Mouse (Mus musculus): ENCODE measurements around the gene Ms4a4d. TPM values are rescaled to one million over a fixed set of nuclear protein-coding genes. Genes with fewer than 3 reads are reported as not detected.
"Not testable (repeated sequence)": the region's sequence is repeated elsewhere in the genome, so short reads cannot be mapped to it uniquely, and the experiment has no call there.

Gene Ms4a4d
- 0.39 and 0.72 TPM in 2 replicates for polyA plus RNA-seq (2016; fragmentation: Nextera tagmentation; extraction: Ambion mirVana)

- no peaks in the 10 kb centered on the region for H3K36me3 ChIP-seq
- peak within 1 kb of the TSS; percentile 2; the same call in 1 of the 2 replicates for H3K27ac ChIP-seq
- peaks cover 8% of the 10 kb centered on the region for H3K4me1 ChIP-seq (replicated peaks)
- no peak within 1 kb of the TSS for H3K4me3 ChIP-seq
- 13% methylated on average over 7 of the region's 7 CpGs for WGBS
- H3K27me3 ChIP-seq (ENCODE audit: insufficient read depth, poor library complexity, severe bottlenecking) = no peaks in the 10 kb centered on the region
- DNase-seq (ENCODE audit: low spot score) = peak; percentile 2
- H3K9me3 ChIP-seq = no peaks in the 10 kb centered on the region
Observed at GRCm38 (mm10) chr19:11536593-11536992, at the start of gene Ms4a4d. Ms4a4d (plus strand) TSS chr19:11536801.

GRCm38 (mm10) chr19:11491406-11492189 is 45.0 kb upstream of the Ms4a4d start:
- no peaks in the 10 kb centered on the region for H3K4me1 ChIP-seq (replicated peaks)
- H3K36me3 ChIP-seq = no peaks in the 10 kb centered on the region
- no peak overlapping the region for H3K27ac ChIP-seq
- H3K27me3 ChIP-seq (ENCODE audit: insufficient read depth, poor library complexity, severe bottlenecking) = no peaks in the 10 kb centered on the region
- H3K9me3 ChIP-seq = no peaks in the 10 kb centered on the region
- DNase-seq (ENCODE audit: low spot score) = no peak
- H3K4me3 ChIP-seq = no peak overlapping the region
- WGBS = 78% methylated on average over 4 of the region's 4 CpGs

- 79% methylated on average over 1 of the region's 1 CpGs for WGBS
- Histone ChIP-seq H3K9me3 (no peaks in the 10 kb centered on the region), H3K27ac (no peak overlapping the region), H3K4me3 (no peak overlapping the region), H3K27me3 (ENCODE audit: insufficient read depth, poor library complexity, severe bottlenecking) (no peaks in the 10 kb centered on the region), H3K36me3 (no peaks in the 10 kb centered on the region), H3K4me1 (replicated peaks) (no peaks in the 10 kb centered on the region)
- no peak for DNase-seq (ENCODE audit: low spot score)
Observed at GRCm38 (mm10) chr19:11492671-11493070, 43.9 kb upstream of the Ms4a4d start.

- no peak overlapping the region for H3K27ac ChIP-seq
- no peaks in the 10 kb centered on the region for H3K9me3 ChIP-seq
- H3K36me3 ChIP-seq = no peaks in the 10 kb centered on the region
- no peak for DNase-seq (ENCODE audit: low spot score)
- no peaks in the 10 kb centered on the region for H3K27me3 ChIP-seq (ENCODE audit: insufficient read depth, poor library complexity, severe bottlenecking)
- H3K4me1 ChIP-seq (replicated peaks) = no peaks in the 10 kb centered on the region
- H3K4me3 ChIP-seq = no peak overlapping the region
- 83% methylated on average over 3 of the region's 3 CpGs for WGBS
Observed at GRCm38 (mm10) chr19:11494519-11494918, 42.1 kb upstream of the Ms4a4d start.

- WGBS = 86% methylated on average over 6 of the region's 6 CpGs
- Histone ChIP-seq H3K36me3 (no peaks in the 10 kb centered on the region), H3K27ac (no peak overlapping the region), H3K4me3 (no peak overlapping the region), H3K4me1 (replicated peaks) (no peaks in the 10 kb centered on the region), H3K9me3 (no peaks in the 10 kb centered on the region), H3K27me3 (ENCODE audit: insufficient read depth, poor library complexity, severe bottlenecking) (no peaks in the 10 kb centered on the region)
- DNase-seq (ENCODE audit: low spot score) = no peak
Observed at GRCm38 (mm10) chr19:11496361-11496760, 40.2 kb upstream of the Ms4a4d start.

- WGBS = 81% methylated on average over 1 of the region's 1 CpGs
- H3K27ac ChIP-seq; H3K4me3 ChIP-seq; DNase-seq (ENCODE audit: low spot score); H3K27me3 ChIP-seq (ENCODE audit: insufficient read depth, poor library complexity, severe bottlenecking); H3K4me1 ChIP-seq (replicated peaks); H3K36me3 ChIP-seq; H3K9me3 ChIP-seq: not testable (repeated sequence)
Observed at GRCm38 (mm10) chr19:11497300-11497699, 39.3 kb upstream of the Ms4a4d start.

- DNase-seq (ENCODE audit: low spot score) = no peak
- no peaks in the 10 kb centered on the region for H3K4me1 ChIP-seq (replicated peaks)
Observed at GRCm38 (mm10) chr19:11500796-11501195, 35.8 kb upstream of the Ms4a4d start.

GRCm38 (mm10) chr19:11501326-11501725 is 35.3 kb upstream of the Ms4a4d start:
- Histone ChIP-seq H3K4me3 (no peak overlapping the region), H3K36me3 (no peaks in the 10 kb centered on the region), H3K27me3 (ENCODE audit: insufficient read depth, poor library complexity, severe bottlenecking) (no peaks in the 10 kb centered on the region), H3K9me3 (no peaks in the 10 kb centered on the region), H3K27ac (no peak overlapping the region), H3K4me1 (replicated peaks) (no peaks in the 10 kb centered on the region)
- 86% methylated on average over 4 of the region's 4 CpGs for whole genome bisulfite sequencing
- DNase-seq (ENCODE audit: low spot score) = no peak

More at GRCm38 (mm10) chr19:11500796-11501195, 35.8 kb upstream of the Ms4a4d start:
- Histone ChIP-seq H3K36me3 (no peaks in the 10 kb centered on the region), H3K4me3 (no peak overlapping the region), H3K9me3 (no peaks in the 10 kb centered on the region), H3K27me3 (ENCODE audit: insufficient read depth, poor library complexity, severe bottlenecking) (no peaks in the 10 kb centered on the region), H3K27ac (no peak overlapping the region)
- 89% methylated on average over 1 of the region's 1 CpGs for WGBS

GRCm38 (mm10) chr19:11504857-11505256 is 31.7 kb upstream of the Ms4a4d start:
- Histone ChIP-seq H3K9me3 (no peaks in the 10 kb centered on the region), H3K36me3 (no peaks in the 10 kb centered on the region), H3K27me3 (ENCODE audit: insufficient read depth, poor library complexity, severe bottlenecking) (no peaks in the 10 kb centered on the region), H3K27ac (no peak overlapping the region), H3K4me1 (replicated peaks) (no peaks in the 10 kb centered on the region), H3K4me3 (no peak overlapping the region)
- no peak for DNase-seq (ENCODE audit: low spot score)
- WGBS = 93% methylated on average over 1 of the region's 1 CpGs

- Histone ChIP-seq H3K4me1 (replicated peaks) (no peaks in the 10 kb centered on the region), H3K9me3 (no peaks in the 10 kb centered on the region), H3K27me3 (ENCODE audit: insufficient read depth, poor library complexity, severe bottlenecking) (no peaks in the 10 kb centered on the region), H3K4me3 (no peak overlapping the region), H3K27ac (no peak overlapping the region), H3K36me3 (no peaks in the 10 kb centered on the region)
- no peak for DNase-seq (ENCODE audit: low spot score)
- WGBS = 74% methylated on average over 1 of the region's 1 CpGs
Observed at GRCm38 (mm10) chr19:11513458-11513857, 23.1 kb upstream of the Ms4a4d start.

- Histone ChIP-seq H3K27ac (no peak within 1 kb of the TSS), H3K4me1 (replicated peaks) (no peaks in the 10 kb centered on the region), H3K27me3 (ENCODE audit: insufficient read depth, poor library complexity, severe bottlenecking) (no peaks in the 10 kb centered on the region), H3K4me3 (no peak within 1 kb of the TSS), H3K9me3 (no peaks in the 10 kb centered on the region), H3K36me3 (no peaks in the 10 kb centered on the region)
- no peak for DNase-seq (ENCODE audit: low spot score)
Observed at GRCm38 (mm10) chr19:11516246-11516645, 20.4 kb upstream of the Ms4a4d start, which contains the start of gene Ms4a6b. Ms4a6b (plus strand) TSS chr19:11516512.

GRCm38 (mm10) chr19:11516845-11517244 is 19.8 kb upstream of the Ms4a4d start:
- no peaks in the 10 kb centered on the region for H3K4me1 ChIP-seq (replicated peaks)
- WGBS = 80% methylated on average over 4 of the region's 4 CpGs
- no peaks in the 10 kb centered on the region for H3K36me3 ChIP-seq
- no peak for DNase-seq (ENCODE audit: low spot score)
- H3K27me3 ChIP-seq (ENCODE audit: insufficient read depth, poor library complexity, severe bottlenecking) = no peaks in the 10 kb centered on the region
- H3K9me3 ChIP-seq = no peaks in the 10 kb centered on the region
- H3K27ac ChIP-seq = no peak overlapping the region
- H3K4me3 ChIP-seq = no peak overlapping the region

GRCm38 (mm10) chr19:11517373-11517772 is 19.2 kb upstream of the Ms4a4d start:
- H3K27ac ChIP-seq; DNase-seq (ENCODE audit: low spot score); H3K9me3 ChIP-seq; H3K4me3 ChIP-seq; H3K4me1 ChIP-seq (replicated peaks); H3K36me3 ChIP-seq; H3K27me3 ChIP-seq (ENCODE audit: insufficient read depth, poor library complexity, severe bottlenecking): not testable (repeated sequence)
- 56% methylated on average over 1 of the region's 1 CpGs for WGBS

Data from hindbrain, embryonic 10.5 days (tissue).